Mouse (Mus musculus): ENCODE data around the gene Arhgap17.

- TF ChIP-seq CTCF (IDR thresholded peaks at IDR 0.05; ENCODE audit: low read depth) (no peak), EP300 (IDR thresholded peaks at IDR 0.05; ENCODE audit: low read depth) (no peak)
Measured at GRCm38 (mm10) chr7:123246504-123247084, 123.1 kb downstream of the Arhgap17 start.
